Mouse (Mus musculus) small intestine, adult 2 months (tissue): ENCODE results near the gene AC124502.3.

Experiments
- CTCF ChIP-seq: fragments of 200-500 bp; IDR thresholded peaks from 2 replicates; pipeline ENCODE4 v1.5.1; 2012; ENCODE audit warnings: low read depth, mild to moderate bottlenecking, control low read depth, inconsistent platforms, low read length, moderate library complexity, mixed read lengths; ENCODE audit not compliant: insufficient replicate concordance, insufficient read length; ENCODE audit errors: extremely low read depth
- POLR2A ChIP-seq: fragments of 200-500 bp; IDR thresholded peaks from 2 replicates; pipeline ENCODE4 v1.6.1; 2012; ENCODE audit warnings: low read depth, mild to moderate bottlenecking, control low read depth, inconsistent platforms, low read length, moderate library complexity

- TF ChIP-seq CTCF (no peak), POLR2A (no peak)
These were observed 57.3 kb downstream of the AC124502.3 start for GRCm38 (mm10) chr19:5095887-5096474.
